Comparison of ENCODE assay signal across 17 mouse cellular contexts in genomic region chr2:163433971-163434370, GRCm38 (mm10). TPM values are rescaled to one million over a fixed set of nuclear protein-coding genes. Genes with fewer than 3 reads are reported as not detected.
DNase-seq lines count a peak whose midpoint lies in the region; ATAC-seq and TF ChIP-seq lines count a peak whose summit lies in the region.
"Had no signal": no experiment of that assay in that cellular context is flagged by ENCODE, and none has a peak within 500 bp of the region (broad histone marks: within the 10 kb centered on the region; RNA-seq: fewer than 3 reads in every experiment).

No protein-coding gene starts in this region.

- H3K36me3 ChIP-seq in ES-Bruce4 (ENCODE audit: control insufficient read depth, insufficient read depth, low read length, poor library complexity, severe bottlenecking), result no peaks in the 10 kb centered on the region
- H3K36me3 ChIP-seq: embryonic facial prominence, embryonic 10.5 days; limb, embryonic 12.5 days; neural tube, embryonic 15.5 days had no signal

- peaks cover 4% of the 10 kb centered on the region for H3K4me1 ChIP-seq in ES-Bruce4 (ENCODE audit: control insufficient read depth, insufficient read depth, low read length)

- H3K9me3 ChIP-seq in ES-Bruce4 (replicated peaks; ENCODE audit: control insufficient read depth, insufficient read depth, low read length, poor library complexity, severe bottlenecking), result no peaks in the 10 kb centered on the region
- H3K9me3 ChIP-seq: embryonic facial prominence, embryonic 10.5 days; limb, embryonic 12.5 days; neural tube, embryonic 15.5 days had no signal

- no peak overlapping the region for H3K4me3 ChIP-seq in ES-Bruce4 (ENCODE audit: low read depth, low read length)
- H3K4me3 ChIP-seq: embryonic facial prominence, embryonic 10.5 days; limb, embryonic 12.5 days; neural tube, embryonic 15.5 days had no signal

- TF ChIP-seq EP300 in ES-Bruce4 (IDR thresholded peaks at IDR 0.05; ENCODE audit: insufficient read depth, low read depth, low read length), result peak; percentile 87

- DNase-seq in 416B (ENCODE audit: low read depth), result peak; percentile 9
- peak; percentile 97 for DNase-seq in cerebellum, adult 11-12 months
- no peak for DNase-seq in heart, adult 18-20 months
- no peak for DNase-seq in spleen, adult 12 weeks (ENCODE audit: low spot score)
- DNase-seq in kidney, adult 11 months, result no peak
- DNase-seq: gastrocnemius, postnatal 14 days; kidney, adult 18-20 months; kidney, postnatal 25 days; lung, postnatal 36 days had no signal

- no peaks in the 10 kb centered on the region for H3K27me3 ChIP-seq in ES-Bruce4 (ENCODE audit: control insufficient read depth, insufficient read depth, low read length, poor library complexity, severe bottlenecking)
- H3K27me3 ChIP-seq: neural tube, embryonic 15.5 days had no signal

- no peak for TF ChIP-seq POLR2A in ES-Bruce4 (IDR thresholded peaks at IDR 0.05; ENCODE audit: insufficient read depth, low read length)

- no peak for TF ChIP-seq CTCF in ES-Bruce4 (IDR thresholded peaks at IDR 0.05; ENCODE audit: low read depth, low read length)

- H3K27ac ChIP-seq in ES-Bruce4 (ENCODE audit: insufficient read depth, low read length), result no peak overlapping the region
- H3K27ac ChIP-seq: embryonic facial prominence, embryonic 10.5 days; limb, embryonic 12.5 days; neural tube, embryonic 15.5 days had no signal

- ATAC-seq in common myeloid progenitor, adult 5-6 weeks (replicated peaks; ENCODE audit: low read depth, poor library complexity, severe bottlenecking), result 0 out of 2 replicates have a peak, but pooled peaks have one; percentile 18

- no peak overlapping the region for H3K9ac ChIP-seq in ES-Bruce4 (ENCODE audit: low read depth, poor library complexity, severe bottlenecking)
- H3K9ac ChIP-seq: limb, embryonic 12.5 days; neural tube, embryonic 15.5 days had no signal

RNA-seq across cellular contexts. Expression of gene Gdap1l1, which starts 4.3 kb away (rescaled TPM):
- 2.4 and 2.7 TPM in 2 replicates for polyA plus RNA-seq in ES-Bruce4 (2011; ENCODE audit: insufficient read depth, insufficient read length, low read depth, missing spikeins)
- 0.73 TPM in 1 of 2 replicates, not detected in the other for total RNA-seq in common myeloid progenitor, adult 5-6 weeks (2017)
- total RNA-seq in heart, adult 18-20 months (2021), result not detected

RNA-seq across cellular contexts. Expression of gene Oser1, which starts 9.5 kb away (rescaled TPM):
- polyA plus RNA-seq in ES-Bruce4 (2011; ENCODE audit: insufficient read depth, insufficient read length, low read depth, missing spikeins), result 48.3 and 50.6 TPM in 2 replicates
- 95.2 and 99.9 TPM in 2 replicates for total RNA-seq in common myeloid progenitor, adult 5-6 weeks (2017)
- 10 to 100 TPM; 17.5 to 30.0 TPM for total RNA-seq in heart, adult 18-20 months (2021)

RNA-seq across cellular contexts. Expression of gene Jph2, which starts 36.2 kb away (rescaled TPM):
- 5.8 and 6.6 TPM in 2 replicates for polyA plus RNA-seq in ES-Bruce4 (2011; ENCODE audit: insufficient read depth, insufficient read length, low read depth, missing spikeins)
- total RNA-seq in common myeloid progenitor, adult 5-6 weeks (2017), result not detected in 2 replicates
- total RNA-seq in heart, adult 18-20 months (2021), result 100 to 1,000 TPM; 393 to 402 TPM

RNA-seq across cellular contexts. Expression of gene Fitm2, which starts 38.5 kb away (rescaled TPM):
- polyA plus RNA-seq in ES-Bruce4 (2011; ENCODE audit: insufficient read depth, insufficient read length, low read depth, missing spikeins), result 4.4 and 4.9 TPM in 2 replicates
- 3.9 and 5.2 TPM in 2 replicates for total RNA-seq in common myeloid progenitor, adult 5-6 weeks (2017)
- total RNA-seq in heart, adult 18-20 months (2021), result 100 to 1,000 TPM; 203 to 216 TPM

RNA-seq across cellular contexts. Expression of gene R3hdml, which starts 58.1 kb away (rescaled TPM):
- polyA plus RNA-seq in ES-Bruce4 (2011; ENCODE audit: insufficient read depth, insufficient read length, low read depth, missing spikeins), result not detected in 2 replicates
- total RNA-seq in common myeloid progenitor, adult 5-6 weeks (2017), result not detected in 2 replicates
- total RNA-seq in heart, adult 18-20 months (2021), result not detected
- total RNA-seq: gastrocnemius, postnatal 14 days; layer of hippocampus, postnatal 25 days had no signal
- polyA plus RNA-seq: embryonic facial prominence, embryonic 10.5 days; heart, embryonic 14.5 days; limb, embryonic 12.5 days; liver, embryonic 16.5 days had no signal

Comparison
In these comparisons a context has a peak if more than half of its experiments do, and no peak if none do; other contexts are left out.
1. DNase-seq: peak in 416B (single experiment) and cerebellum, adult 11-12 months (single experiment); none in heart, adult 18-20 months (0 of 2), spleen, adult 12 weeks (single experiment) and kidney, adult 11 months (single experiment).
2. RNA of gene Jph2, which starts 36.2 kb away (total RNA-seq): 393 to 402 TPM in heart, adult 18-20 months; not detected in common myeloid progenitor, adult 5-6 weeks; every median in the first group is over 100 times any median in the second.